Mouse (Mus musculus): ENCODE data around the gene Pafah1b2.

Gene Pafah1b2

DNA sequence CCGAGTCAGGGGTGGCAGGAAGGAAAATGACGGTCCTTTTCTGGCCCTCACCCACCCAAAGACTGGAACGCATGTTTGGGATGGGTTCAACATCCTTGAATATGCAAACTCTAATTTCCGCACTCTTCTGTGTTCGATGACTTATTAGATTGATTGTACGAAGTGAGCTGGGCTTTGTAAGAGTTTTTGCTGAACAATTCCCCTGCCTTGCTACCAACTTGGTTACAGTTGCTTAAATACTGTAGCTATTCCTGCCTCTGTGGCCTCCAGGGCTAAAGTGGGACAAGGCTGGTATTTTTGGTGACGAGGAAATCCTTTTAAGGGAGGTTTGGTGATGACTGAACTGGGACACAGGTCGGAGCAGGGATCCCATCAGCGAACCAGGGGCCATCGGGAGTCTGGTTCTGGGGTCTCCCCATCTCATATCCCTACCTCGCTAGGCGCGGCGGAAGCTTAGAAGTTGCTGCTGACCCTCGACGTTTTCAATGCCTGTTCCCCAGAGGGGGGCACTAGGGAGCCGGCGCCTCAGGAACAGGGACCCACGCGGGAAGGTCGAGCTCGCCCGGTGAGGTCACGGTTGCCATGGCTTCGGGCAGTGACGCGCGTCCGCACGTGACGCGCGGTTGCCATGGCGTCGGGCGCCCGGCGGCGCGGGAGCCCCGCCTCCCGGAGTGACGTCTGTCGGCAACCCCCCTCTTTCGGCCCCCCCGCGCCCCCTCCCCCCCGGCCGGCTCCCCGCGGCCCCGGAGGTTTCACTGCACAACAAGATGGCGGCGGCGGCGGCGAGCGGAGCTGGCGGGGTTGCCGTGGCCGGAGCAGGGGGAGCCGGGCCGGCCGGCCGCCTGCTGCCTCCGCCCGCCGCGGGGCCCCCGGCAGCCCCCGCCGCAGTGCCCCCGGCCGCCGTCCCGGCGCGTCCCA, at the start of gene Pafah1b2, which contains the start of gene Sik3:
TSS of gene Pafah1b2 (minus strand) at position 600 of the 918 bp plus-strand sequence.
TSS of gene Sik3 (plus strand) at position 730 of the 918 bp plus-strand sequence.
- DNase-seq (ENCODE audit: low spot score in 2 of 2) = peak; percentile 93 to 94

GRCm38 (mm10) chr9:46061696-46062425, 49.4 kb upstream of the Pafah1b2 start:
- DNase-seq (ENCODE audit: low spot score in 2 of 2) = no peak

- no peak for DNase-seq (ENCODE audit: low spot score in 2 of 2)
Measured at GRCm38 (mm10) chr9:46060249-46060648, 47.8 kb upstream of the Pafah1b2 start.

GRCm38 (mm10) chr9:46058065-46058464, 45.6 kb upstream of the Pafah1b2 start:
- DNase-seq (ENCODE audit: low spot score in 2 of 2) = no peak

DNA sequence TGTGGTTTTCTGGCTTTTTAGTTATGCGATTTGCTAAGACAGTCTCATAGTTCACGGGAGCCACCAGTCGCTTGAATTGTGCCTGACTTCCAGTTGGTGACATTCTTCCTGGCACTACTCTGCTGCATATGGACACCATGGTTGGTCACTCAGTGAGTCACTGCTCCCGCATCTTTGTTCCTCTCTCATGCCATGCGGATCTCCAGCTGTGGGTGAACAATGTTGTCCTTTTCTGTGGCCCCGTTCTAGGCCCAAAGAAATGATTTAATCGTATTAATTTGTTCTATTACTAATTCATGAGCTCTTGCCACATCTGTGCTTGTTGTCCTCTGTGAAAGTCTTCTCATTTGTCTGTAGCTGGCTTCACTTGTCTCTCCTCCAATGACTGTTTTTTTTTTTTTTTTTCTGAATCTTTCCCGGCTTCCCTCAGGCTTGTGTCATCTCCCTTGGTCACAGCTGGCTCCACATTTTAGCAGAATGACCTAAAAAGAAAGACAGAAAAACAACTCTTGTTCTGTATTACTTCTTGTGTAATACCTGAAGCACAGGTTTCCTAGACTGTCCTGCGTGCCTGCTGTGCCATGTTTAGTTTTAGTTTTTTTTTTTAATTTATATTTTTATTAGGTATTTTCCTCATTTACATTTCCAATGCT, 40.6 kb upstream of the Pafah1b2 start:
- DNase-seq (ENCODE audit: low spot score in 2 of 2) = no peak

DNA sequence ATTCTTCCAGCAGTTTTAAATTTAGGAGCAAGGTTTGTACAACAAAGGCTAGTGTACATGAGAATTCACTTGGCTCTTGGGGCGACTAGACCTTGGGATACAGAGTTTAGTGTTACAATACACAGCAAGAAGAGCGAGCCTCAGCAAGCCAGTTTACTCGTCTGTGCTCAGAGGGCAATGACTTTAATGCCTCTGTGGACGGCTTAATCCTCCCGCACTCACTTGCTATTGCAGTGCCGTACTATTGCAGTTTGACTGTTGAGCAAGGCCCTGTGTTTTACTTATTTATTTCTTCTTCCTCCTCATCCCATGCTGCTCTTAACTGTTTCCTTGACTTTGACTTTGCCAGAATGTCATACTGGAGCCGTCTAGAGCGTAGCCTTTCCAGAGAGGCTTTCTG, 37.7 kb upstream of the Pafah1b2 start:
- no peak for DNase-seq (ENCODE audit: low spot score in 2 of 2)

DNA sequence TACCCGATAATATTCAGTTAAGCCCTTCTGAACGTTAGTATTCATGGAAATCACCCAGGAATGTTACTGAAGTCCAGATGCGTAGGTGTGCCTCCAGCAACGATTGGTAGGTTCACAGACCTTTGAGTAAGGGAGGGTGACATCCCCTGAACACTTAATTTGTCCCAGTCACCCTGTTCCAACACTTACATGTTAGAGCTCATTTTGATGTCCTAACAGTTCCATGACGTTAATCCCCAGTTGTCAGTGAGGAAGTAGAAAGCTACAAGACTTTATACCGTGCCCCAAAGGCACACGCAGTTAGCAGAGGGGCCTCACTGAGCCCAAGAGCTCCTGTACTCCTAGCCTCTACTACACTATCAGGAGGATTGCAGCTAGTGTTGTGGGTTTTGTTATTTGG, 37.0 kb upstream of the Pafah1b2 start:
- no peak for DNase-seq (ENCODE audit: low spot score in 2 of 2)

GRCm38 (mm10) chr9:46046724-46047517, 34.4 kb upstream of the Pafah1b2 start:
- DNase-seq (ENCODE audit: low spot score in 2 of 2) = no peak

DNA sequence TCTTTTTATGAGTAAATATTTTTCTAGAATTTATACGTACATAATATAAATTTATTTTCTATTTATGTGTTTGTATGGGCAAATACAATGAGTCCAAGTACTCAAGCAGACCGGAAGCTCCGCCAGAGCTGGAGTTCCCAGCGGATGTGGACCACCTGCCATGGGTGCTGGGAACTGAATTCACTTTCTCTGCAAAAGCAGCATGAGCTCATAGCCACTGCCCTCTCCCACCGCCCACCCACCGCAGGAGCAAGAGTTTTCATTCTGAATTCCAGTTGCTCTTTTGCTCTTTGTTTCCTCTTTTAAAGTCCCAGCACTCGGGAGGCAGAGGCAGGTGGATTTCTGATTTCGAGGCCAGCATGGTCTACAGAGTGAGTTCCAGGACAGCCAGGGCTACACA, 31.1 kb upstream of the Pafah1b2 start:
- no peak for DNase-seq (ENCODE audit: low spot score in 2 of 2)

GRCm38 (mm10) chr9:46042387-46042786, 29.9 kb upstream of the Pafah1b2 start:
- DNase-seq (ENCODE audit: low spot score in 2 of 2) = no peak

DNA sequence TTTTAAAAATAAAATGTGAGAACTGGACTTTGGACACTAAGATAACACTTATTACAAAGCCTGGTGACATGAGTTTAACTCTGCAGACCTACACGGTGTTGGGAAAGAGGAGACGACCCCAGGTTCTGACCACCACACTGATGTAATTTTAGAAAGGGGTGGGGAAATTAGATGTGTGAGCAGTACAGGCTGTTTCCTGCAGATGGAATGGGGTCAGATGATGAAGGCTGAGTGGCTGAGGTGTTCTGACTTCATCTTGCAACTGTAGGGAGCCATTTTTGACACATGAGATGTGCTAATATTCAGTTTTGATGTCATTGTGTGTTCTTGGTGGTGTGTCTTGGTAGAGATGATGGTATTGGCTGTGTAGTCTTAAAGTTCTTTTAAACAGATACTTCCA, 28.7 kb upstream of the Pafah1b2 start:
- no peak for DNase-seq (ENCODE audit: low spot score in 2 of 2)

DNA sequence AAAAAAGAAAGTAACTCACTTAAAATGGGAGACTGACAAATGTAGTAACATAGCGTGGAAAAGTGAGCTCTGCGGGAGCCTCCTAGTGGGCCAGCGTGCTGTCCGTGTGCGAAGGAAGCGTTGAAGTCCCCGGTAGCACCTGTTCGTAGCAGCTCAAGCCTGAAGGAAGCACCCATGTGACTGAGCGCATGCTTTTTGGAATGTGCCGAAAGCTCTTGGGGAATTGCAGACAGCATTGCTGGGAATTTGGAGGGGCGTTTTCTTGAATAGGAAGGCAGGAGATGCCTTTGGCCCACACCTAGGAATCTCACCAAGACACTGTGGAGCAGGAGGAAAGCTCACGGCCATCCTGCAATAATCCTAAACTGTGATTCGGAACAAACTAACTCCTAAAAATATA, 26.3 kb upstream of the Pafah1b2 start:
- DNase-seq (ENCODE audit: low spot score in 2 of 2) = no peak

- no peak for DNase-seq (ENCODE audit: low spot score in 2 of 2)
Measured at GRCm38 (mm10) chr9:46036881-46037280, 24.4 kb upstream of the Pafah1b2 start.

- DNase-seq (ENCODE audit: low spot score in 2 of 2) = no peak
Measured at GRCm38 (mm10) chr9:46035290-46035871, 22.9 kb upstream of the Pafah1b2 start.

- DNase-seq (ENCODE audit: low spot score in 2 of 2) = no peak
Measured at GRCm38 (mm10) chr9:46033862-46034261, 21.4 kb upstream of the Pafah1b2 start.

- DNase-seq (ENCODE audit: low spot score in 2 of 2) = no peak
Measured at GRCm38 (mm10) chr9:46033058-46033457, 20.6 kb upstream of the Pafah1b2 start.

GRCm38 (mm10) chr9:46032190-46032589, 19.7 kb upstream of the Pafah1b2 start:
- peak in 1 of 2 experiments; percentile 54 for DNase-seq (ENCODE audit: low spot score in 2 of 2)

DNA sequence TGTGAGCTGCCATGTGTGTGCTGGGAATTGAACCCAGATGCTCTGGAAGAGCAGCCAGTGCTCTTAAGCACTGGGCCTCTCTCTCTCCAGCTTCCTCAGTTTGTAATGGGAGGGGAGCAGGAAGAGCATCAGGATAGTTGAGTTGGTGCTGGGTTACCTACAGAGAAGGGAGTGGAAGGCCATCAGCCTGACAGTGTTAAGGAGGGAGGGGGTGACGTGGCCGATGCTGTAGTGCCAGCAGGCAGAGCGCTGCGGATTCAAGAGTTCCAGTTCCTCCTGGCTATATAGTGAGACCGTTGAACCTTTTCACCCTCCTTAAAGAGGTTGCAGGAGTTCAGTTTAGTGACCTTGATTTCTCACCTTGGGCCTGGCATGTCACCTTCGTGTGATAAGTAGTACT, 18.5 kb upstream of the Pafah1b2 start:
- no peak for DNase-seq (ENCODE audit: low spot score in 2 of 2)

GRCm38 (mm10) chr9:46030184-46030583, 17.7 kb upstream of the Pafah1b2 start:
- DNase-seq (ENCODE audit: low spot score in 2 of 2) = no peak

GRCm38 (mm10) chr9:46029534-46029933, 17.0 kb upstream of the Pafah1b2 start:
- DNase-seq (ENCODE audit: low spot score in 2 of 2) = no peak

- no peak for DNase-seq (ENCODE audit: low spot score in 2 of 2)
Measured at GRCm38 (mm10) chr9:46027994-46028393, 15.5 kb upstream of the Pafah1b2 start.
